Mouse (Mus musculus) G1E (cell line): Measurements from ENCODE around the gene Ccndbp1.

ENCODE experiments used
- CTCF ChIP-seq: IDR thresholded peaks from 2 replicates; pipeline ENCODE4 v1.5.1; 2012; ENCODE audit warnings: low read depth, low read length, inconsistent platforms, mixed read lengths
- GATA1 ChIP-seq: IDR thresholded peaks from 2 replicates; pipeline ENCODE4 v1.6.1; 2012; ENCODE audit warnings: borderline replicate concordance, low read length, inconsistent platforms, mixed read lengths
- GATA2 ChIP-seq: IDR thresholded peaks from 2 replicates; pipeline ENCODE4 v1.6.1; 2012; ENCODE audit warnings: low read depth, low read length, inconsistent platforms, borderline replicate concordance
- POLR2AphosphoS5 ChIP-seq: IDR thresholded peaks from 2 replicates; pipeline ENCODE4 v1.6.1; 2012; ENCODE audit warnings: low read depth, low read length, inconsistent platforms; ENCODE audit not compliant: insufficient replicate concordance
- TAL1 ChIP-seq: conservative IDR thresholded peaks from 2 replicates; pipeline ENCODE4 v1.6.1; 2012; ENCODE audit warnings: low read depth, low read length, inconsistent platforms, mixed read lengths

GRCm38 (mm10) chr2:121022918-121023317, 14.7 kb downstream of the Ccndbp1 start:
- TF ChIP-seq TAL1 (no peak), CTCF (no peak), GATA1 (no peak), GATA2 (no peak), POLR2AphosphoS5 (no peak)
